Mouse (Mus musculus) gastrocnemius, postnatal 10 days (tissue): ENCODE measurements around the gene 2900092C05Rik. TPM values are rescaled to one million over a fixed set of nuclear protein-coding genes. Genes with fewer than 3 reads are reported as not detected.

Experiments used
- DNase-seq: peaks from one replicate; pipeline ENCODE4 v3.0.0; 2021; ENCODE audit warnings: mixed read lengths
- long read RNA-seq, 2 experiments: library from polyadenylated mRNA; stranded (forward); transcript quantifications; one replicate each; pipeline ENCODE4 v2.0.0; 2021
- total RNA-seq, 2 experiments: library from RNA; stranded (reverse); gene quantifications; 2 replicates each; pipeline ENCODE4 v1.2.3; 2021

Gene 2900092C05Rik
- total RNA-seq: not detected
- long read RNA-seq, experiment 1: 0 reads
- long read RNA-seq, experiment 2: 0 reads

GRCm38 (mm10) chr7:12512217-12512616 lies at the start of gene 2900092C05Rik:
Gene 2900092C05Rik, plus strand, starts transcription at chr7:12512517.
- no peak for DNase-seq

GRCm38 (mm10) chr7:12478158-12479008 lies 33.9 kb upstream of the 2900092C05Rik start, which contains the start of gene Zfp606:
Gene Zfp606, plus strand, starts transcription at chr7:12478293.
- DNase-seq: peak; percentile 86

- DNase-seq: no peak
Measured at GRCm38 (mm10) chr7:12479009-12479346, 33.3 kb upstream of the 2900092C05Rik start.

- DNase-seq: no peak
Measured at GRCm38 (mm10) chr7:12479525-12479924, 32.8 kb upstream of the 2900092C05Rik start.

- no peak for DNase-seq
Measured at GRCm38 (mm10) chr7:12483771-12484170, 28.5 kb upstream of the 2900092C05Rik start.

- DNase-seq: no peak
Measured at GRCm38 (mm10) chr7:12485956-12486355, 26.4 kb upstream of the 2900092C05Rik start.

- DNase-seq: no peak
Measured at GRCm38 (mm10) chr7:12486691-12487090, 25.6 kb upstream of the 2900092C05Rik start.

- no peak for DNase-seq
Measured at GRCm38 (mm10) chr7:12510913-12511312, 1.4 kb upstream of the 2900092C05Rik start.

Other genes starting within 250 kb of the 2900092C05Rik start
- gene Vmn1r81, start 244.2 kb upstream of the 2900092C05Rik start, total RNA-seq: not detected
- not detected for gene Vmn1r82, start 212.1 kb upstream of the 2900092C05Rik start, total RNA-seq
- not detected for gene Vmn1r83, start 183.0 kb upstream of the 2900092C05Rik start, total RNA-seq
- not detected for gene Vmn1r84, start 143.2 kb upstream of the 2900092C05Rik start, total RNA-seq
- 1 to 10 TPM; 2.3 to 2.5 TPM for gene Zfp551, start 89.8 kb upstream of the 2900092C05Rik start, total RNA-seq
- gene Zfp606, start 34.2 kb upstream of the 2900092C05Rik start, total RNA-seq: 10 to 100 TPM in 1 of 2 experiments, 1 to 10 TPM in 1; 7.1 to 10.2 TPM
- under 1 TPM; under 0.01 to 0.02 TPM for gene Vmn2r53, start 96.3 kb downstream of the 2900092C05Rik start, total RNA-seq
- not detected for gene Vmn2r54, start 127.8 kb downstream of the 2900092C05Rik start, total RNA-seq
- not detected for gene Vmn2r55, start 172.5 kb downstream of the 2900092C05Rik start, total RNA-seq
- gene Vmn2r56, start 222.5 kb downstream of the 2900092C05Rik start, total RNA-seq: not detected